Mouse (Mus musculus): ENCODE data around the gene Hist1h2bc.
"Not testable (repeated sequence)": the region's sequence is repeated elsewhere in the genome, so short reads cannot be mapped to it uniquely, and the experiment has no call there.

Gene Hist1h2bc

GRCm38 (mm10) chr13:23700786-23701520, 17.0 kb downstream of the Hist1h2bc start:
- DNase-seq, result peak; percentile 55 to 67

- DNase-seq, result no peak
Measured at GRCm38 (mm10) chr13:23702220-23702619, 18.2 kb downstream of the Hist1h2bc start.

- not testable (repeated sequence) for DNase-seq
Measured at GRCm38 (mm10) chr13:23702801-23703200, 18.8 kb downstream of the Hist1h2bc start.

GRCm38 (mm10) chr13:23705751-23706356, 21.9 kb downstream of the Hist1h2bc start:
- no peak for DNase-seq

- DNase-seq, result no peak
Measured at GRCm38 (mm10) chr13:23706771-23707170, 22.8 kb downstream of the Hist1h2bc start.

- DNase-seq, result no peak
Measured at GRCm38 (mm10) chr13:23708041-23708440, 24.0 kb downstream of the Hist1h2bc start.

- no peak for DNase-seq
Measured at GRCm38 (mm10) chr13:23708654-23709053, 24.7 kb downstream of the Hist1h2bc start.

GRCm38 (mm10) chr13:23709714-23710373, 25.8 kb downstream of the Hist1h2bc start:
- DNase-seq, result no peak

- DNase-seq, result no peak
Measured at GRCm38 (mm10) chr13:23710374-23711089, 26.5 kb downstream of the Hist1h2bc start, which contains the start of gene Hfe. TSS of gene Hfe (minus strand) at chr13:23710854.

- DNase-seq, result no peak
Measured at GRCm38 (mm10) chr13:23716261-23717042, 32.5 kb downstream of the Hist1h2bc start.

GRCm38 (mm10) chr13:23717176-23717575, 33.2 kb downstream of the Hist1h2bc start:
- no peak for DNase-seq

GRCm38 (mm10) chr13:23717593-23718245, 33.7 kb downstream of the Hist1h2bc start:
- not testable (repeated sequence) for DNase-seq

- no peak for DNase-seq
Measured at GRCm38 (mm10) chr13:23724239-23724638, 40.2 kb downstream of the Hist1h2bc start.

- DNase-seq, result no peak
Measured at GRCm38 (mm10) chr13:23725213-23725612, 41.2 kb downstream of the Hist1h2bc start.

- DNase-seq, result no peak
Measured at GRCm38 (mm10) chr13:23728472-23729191, 44.6 kb downstream of the Hist1h2bc start.

- no peak for DNase-seq
Measured at GRCm38 (mm10) chr13:23729192-23729525, 45.2 kb downstream of the Hist1h2bc start.

GRCm38 (mm10) chr13:23729706-23730105, 45.7 kb downstream of the Hist1h2bc start:
- no peak for DNase-seq

GRCm38 (mm10) chr13:23730479-23730878, 46.5 kb downstream of the Hist1h2bc start:
- no peak for DNase-seq

GRCm38 (mm10) chr13:23732156-23732804, 48.3 kb downstream of the Hist1h2bc start:
- no peak for DNase-seq

GRCm38 (mm10) chr13:23737091-23737490, 53.1 kb downstream of the Hist1h2bc start:
- DNase-seq, result no peak

GRCm38 (mm10) chr13:23738041-23738440, 54.0 kb downstream of the Hist1h2bc start:
- DNase-seq, result no peak
